Mouse (Mus musculus) hindbrain, embryonic 16.5 days (tissue): ENCODE data around the gene Sirt3. TPM values are rescaled to one million over a fixed set of nuclear protein-coding genes. Genes with fewer than 3 reads are reported as not detected.

Experiments used
- ATAC-seq: fragments of 200-750 bp; cut with Nextera tagmentation; 2 replicates; pipeline ENCODE4 v1.8.0; 2017; ENCODE audit warnings: moderate TSS enrichment, moderate library complexity
- H3K27ac ChIP-seq: fragments of 300-500 bp; sonication (generic); 2 replicates; pipeline ENCODE4 v1.5.1; 2014; ENCODE audit warnings: low read depth, mild to moderate bottlenecking, control low read depth, low read length, moderate library complexity
- H3K27me3 ChIP-seq: fragments of 300-500 bp; sonication (generic); replicated peaks from 2 replicates; pipeline ENCODE4 v1.6.1; 2014; ENCODE audit warnings: low read length; ENCODE audit not compliant: control insufficient read depth, insufficient read depth
- H3K36me3 ChIP-seq: fragments of 300-500 bp; sonication (generic); 2 replicates; pipeline ENCODE4 v1.6.1; 2014; ENCODE audit warnings: mild to moderate bottlenecking, low read length, moderate library complexity, mixed read lengths; ENCODE audit not compliant: control insufficient read depth, insufficient read depth
- H3K4me1 ChIP-seq: fragments of 300-500 bp; sonication (generic); 2 replicates; pipeline ENCODE4 v1.6.1; 2014; ENCODE audit warnings: low read depth, low read length; ENCODE audit not compliant: control insufficient read depth, insufficient read depth
- H3K4me2 ChIP-seq: fragments of 300-500 bp; sonication (generic); 2 replicates; pipeline ENCODE4 v1.6.1; 2014; ENCODE audit warnings: mild to moderate bottlenecking, low read length, control low read depth, moderate library complexity
- H3K4me3 ChIP-seq: fragments of 300-500 bp; sonication (generic); 2 replicates; pipeline ENCODE4 v1.5.1; 2014; ENCODE audit warnings: mild to moderate bottlenecking, low read length, control low read depth, moderate library complexity
- H3K9ac ChIP-seq: fragments of 300-500 bp; sonication (generic); 2 replicates; pipeline ENCODE4 v1.6.1; 2014; ENCODE audit warnings: low read depth, mild to moderate bottlenecking, control low read depth, low read length, moderate library complexity
- H3K9me3 ChIP-seq: fragments of 300-500 bp; sonication (generic); 2 replicates; pipeline ENCODE4 v1.6.1; 2014; ENCODE audit warnings: mild to moderate bottlenecking, low read length, moderate library complexity; ENCODE audit not compliant: control insufficient read depth
- WGBS: fragments of 180-500 bp; shearing (Covaris S2); extraction: QIAGEN DNeasy Blood & Tissue Kit; methylation state at CpG from one replicate; pipeline ENCODE4 v1.1.7; 2014; 5-methylcytosine and 5-hydroxymethylcytosine counted together
- polyA plus RNA-seq: library from polyadenylated mRNA; unstranded; fragments of >200 nt; fragmentation: Nextera tagmentation; extraction: Ambion mirVana; gene quantifications from 2 replicates; pipeline ENCODE4 v1.2.1, GENCODE M21; 2015

Gene Sirt3
- polyA plus RNA-seq, 1 experiment from 2014 or later, result 70.6 TPM

- 92% methylated on average over 4 of the region's 4 CpGs for WGBS
- no peak overlapping the region for H3K9ac ChIP-seq
- no peak overlapping the region for H3K27ac ChIP-seq
- H3K9me3 ChIP-seq, result no peaks in the 10 kb centered on the region
- ATAC-seq, result no peak
- no peaks in the 10 kb centered on the region for H3K27me3 ChIP-seq
- no peak overlapping the region for H3K4me2 ChIP-seq
- no peak overlapping the region for H3K4me3 ChIP-seq
- H3K4me1 ChIP-seq, result no peaks in the 10 kb centered on the region
- no peaks in the 10 kb centered on the region for H3K36me3 ChIP-seq
Measured at GRCm38 (mm10) chr7:140833341-140833740, 48.8 kb downstream of the Sirt3 start.

DNA sequence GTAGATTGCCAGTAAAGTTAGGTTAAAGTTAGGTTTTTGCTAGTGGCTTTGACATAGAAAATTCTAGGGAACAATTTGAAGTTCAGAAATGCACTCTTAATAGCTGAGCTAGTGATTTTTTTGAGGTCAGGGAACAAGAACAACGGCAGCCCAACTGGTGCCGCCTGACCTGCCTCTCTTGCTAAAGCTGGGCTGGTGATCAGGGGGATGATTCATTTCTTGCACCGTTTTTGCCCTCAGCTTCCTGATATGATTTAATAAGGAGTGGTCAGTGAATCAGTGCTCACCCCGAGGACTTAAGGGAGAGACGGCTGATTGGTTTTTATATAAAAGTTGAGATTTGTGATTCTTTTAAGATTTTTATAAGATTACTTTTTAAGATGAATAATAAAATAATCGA lies 50.7 kb downstream of the Sirt3 start:
- ATAC-seq, result no peak
- WGBS, result 71% methylated on average over 6 of the region's 6 CpGs
- no peak overlapping the region for H3K27ac ChIP-seq
- no peak overlapping the region for H3K4me3 ChIP-seq
- no peaks in the 10 kb centered on the region for H3K9me3 ChIP-seq
- no peaks in the 10 kb centered on the region for H3K36me3 ChIP-seq
- no peak overlapping the region for H3K9ac ChIP-seq
- H3K27me3 ChIP-seq, result no peaks in the 10 kb centered on the region
- no peaks in the 10 kb centered on the region for H3K4me1 ChIP-seq
- no peak overlapping the region for H3K4me2 ChIP-seq

GRCm38 (mm10) chr7:140828171-140828881 lies 53.8 kb downstream of the Sirt3 start:
- Histone ChIP-seq H3K36me3 (no peaks in the 10 kb centered on the region), H3K4me3 (no peak overlapping the region), H3K9me3 (no peaks in the 10 kb centered on the region), H3K9ac (no peak overlapping the region), H3K27ac (no peak overlapping the region), H3K4me2 (no peak overlapping the region), H3K4me1 (no peaks in the 10 kb centered on the region), H3K27me3 (no peaks in the 10 kb centered on the region)
- WGBS, result 36% methylated on average over 8 of the region's 8 CpGs
- ATAC-seq, result peak; percentile 80; the same call in 1 of the 2 replicates

GRCm38 (mm10) chr7:140822731-140823130 lies 59.4 kb downstream of the Sirt3 start:
- H3K9ac ChIP-seq, result no peak overlapping the region
- no peak for ATAC-seq
- no peaks in the 10 kb centered on the region for H3K36me3 ChIP-seq
- H3K4me1 ChIP-seq, result peaks cover 6% of the 10 kb centered on the region
- no peaks in the 10 kb centered on the region for H3K9me3 ChIP-seq
- no peak overlapping the region for H3K4me2 ChIP-seq
- no peaks in the 10 kb centered on the region for H3K27me3 ChIP-seq
- no peak overlapping the region for H3K27ac ChIP-seq
- H3K4me3 ChIP-seq, result no peak overlapping the region
- 89% methylated on average over 4 of the region's 4 CpGs for WGBS

DNA sequence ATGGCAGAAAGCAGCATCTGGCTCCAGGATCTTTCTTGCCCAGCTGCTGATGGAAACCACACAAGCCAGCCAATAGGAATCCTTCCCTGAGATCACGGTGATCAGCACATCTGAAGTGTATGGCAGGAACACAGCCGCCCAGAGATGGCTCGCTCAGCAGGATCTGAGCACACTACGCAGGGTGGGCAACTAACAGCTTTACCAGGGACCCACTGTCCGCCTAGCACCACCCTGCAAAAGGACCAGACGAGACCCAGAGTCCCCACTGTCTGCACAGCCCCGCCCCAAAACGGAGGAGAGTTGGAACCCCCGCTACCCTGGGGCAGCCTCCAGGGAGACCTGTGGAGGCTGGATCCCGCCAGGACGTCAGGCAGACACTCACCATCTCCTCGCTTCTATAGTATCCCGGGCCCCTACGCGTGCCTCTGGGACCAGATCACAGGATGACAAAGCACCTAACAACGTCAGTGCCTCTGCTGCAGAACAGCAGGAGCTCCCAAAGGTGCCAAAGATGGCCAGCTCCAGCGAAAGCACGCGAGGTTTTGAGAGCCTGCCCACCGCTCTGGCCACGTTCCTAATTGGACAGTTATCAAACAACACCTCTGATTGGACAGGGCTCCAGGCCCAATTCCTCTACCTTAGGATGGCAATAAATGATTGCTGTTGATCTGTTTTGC lies 60.3 kb downstream of the Sirt3 start, which contains the start of gene Zfp941:
Gene Zfp941 (minus strand): TSS at position 526 of the 677 bp plus-strand sequence.
- WGBS, result 4% methylated on average over 21 of the region's 21 CpGs

GRCm38 (mm10) chr7:140821305-140821652 lies 60.8 kb downstream of the Sirt3 start:
- Histone ChIP-seq H3K27ac (peak overlapping the region; percentile 89), H3K9ac (peak overlapping the region; percentile 74), H3K4me2 (peak overlapping the region; percentile 57), H3K9me3 (no peaks in the 10 kb centered on the region), H3K27me3 (no peaks in the 10 kb centered on the region), H3K36me3 (no peaks in the 10 kb centered on the region), H3K4me1 (peaks cover 9% of the 10 kb centered on the region), H3K4me3 (peak overlapping the region; percentile 67)
- peak; percentile 52 for ATAC-seq
- WGBS, result 40% methylated on average over 5 of the region's 5 CpGs

More for the DNA sequence above, 60.3 kb downstream of the Sirt3 start, which contains the start of gene Zfp941:
- H3K27me3 ChIP-seq, result no peaks in the 10 kb centered on the region
- peak within 1 kb of the TSS; percentile 67 for H3K4me3 ChIP-seq
- no peaks in the 10 kb centered on the region for H3K36me3 ChIP-seq
- H3K9ac ChIP-seq, result peak within 1 kb of the TSS; percentile 74
- peak; percentile 89 for ATAC-seq
- H3K27ac ChIP-seq, result peak within 1 kb of the TSS; percentile 89
- peak within 1 kb of the TSS; percentile 57 for H3K4me2 ChIP-seq
- peaks cover 9% of the 10 kb centered on the region for H3K4me1 ChIP-seq
- H3K9me3 ChIP-seq, result no peaks in the 10 kb centered on the region

DNA sequence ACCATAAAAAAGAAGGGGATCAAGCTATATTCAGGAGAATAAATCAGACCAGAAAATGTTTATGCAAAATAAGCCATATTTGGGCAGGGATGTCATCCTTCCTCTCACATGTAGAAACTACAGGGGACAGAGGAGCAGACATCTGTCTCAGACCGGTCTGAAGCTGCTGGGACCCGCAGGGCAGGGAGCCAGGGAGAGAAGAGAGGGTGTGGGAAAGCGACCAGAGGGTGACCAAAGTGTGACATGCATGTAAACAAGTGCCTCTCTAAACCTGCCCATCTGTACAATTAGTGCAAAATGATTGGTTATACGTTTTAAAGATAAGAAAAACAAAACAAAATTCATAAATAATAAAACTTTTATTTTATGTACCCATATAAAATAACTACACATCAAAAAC lies 61.9 kb downstream of the Sirt3 start:
- Histone ChIP-seq H3K9ac (no peak overlapping the region), H3K27me3 (no peaks in the 10 kb centered on the region), H3K36me3 (no peaks in the 10 kb centered on the region), H3K4me3 (no peak overlapping the region), H3K4me2 (peak overlapping the region; percentile 39), H3K9me3 (no peaks in the 10 kb centered on the region), H3K4me1 (peaks cover 9% of the 10 kb centered on the region), H3K27ac (no peak overlapping the region)
- 37% methylated on average over 4 of the region's 4 CpGs for WGBS
- ATAC-seq, result 0 out of 2 replicates have a peak, but pooled peaks have one; percentile 29

Other genes with a start within 250 kb of the Sirt3 start
- not detected in 2 replicates for gene Olfr53, start 235.9 kb downstream of the Sirt3 start, polyA plus RNA-seq
- 0.05 TPM in 1 of 2 replicates, not detected in the other for gene Olfr539, start 222.4 kb downstream of the Sirt3 start, polyA plus RNA-seq
- gene Olfr45, start 200.4 kb downstream of the Sirt3 start, polyA plus RNA-seq, result not detected in 2 replicates
- not detected in 2 replicates for gene Olfr541, start 185.0 kb downstream of the Sirt3 start, polyA plus RNA-seq
- not detected in 2 replicates for gene Cyp2e1, start 118.6 kb downstream of the Sirt3 start, polyA plus RNA-seq
- 0.60 and 0.89 TPM in 2 replicates for gene Syce1, start 94.5 kb downstream of the Sirt3 start, polyA plus RNA-seq
- gene Zfp941, start 60.1 kb downstream of the Sirt3 start, polyA plus RNA-seq, result 28.8 and 32.3 TPM in 2 replicates
- gene Urah, start 47.3 kb downstream of the Sirt3 start, polyA plus RNA-seq, result not detected in 2 replicates
- not detected in 2 replicates for gene Scgb1c1, start 36.8 kb downstream of the Sirt3 start, polyA plus RNA-seq
- gene Odf3, start 34.5 kb downstream of the Sirt3 start, polyA plus RNA-seq, result 0.21 and 0.29 TPM in 2 replicates
- 0.19 TPM in 1 of 2 replicates, not detected in the other for gene Gm45785, start 26.0 kb downstream of the Sirt3 start, polyA plus RNA-seq
- 110 and 112 TPM in 2 replicates for gene Ric8a, start 25.4 kb downstream of the Sirt3 start, polyA plus RNA-seq
- gene Bet1l, start 24.7 kb downstream of the Sirt3 start, polyA plus RNA-seq, result 37.5 and 47.5 TPM in 2 replicates
- gene Psmd13, start 341 bp downstream of the Sirt3 start, polyA plus RNA-seq, result 259 and 260 TPM in 2 replicates
- gene Cox8b, start 18.1 kb upstream of the Sirt3 start, polyA plus RNA-seq, result 2.0 TPM in 1 of 2 replicates, not detected in the other
- 0.65 and 0.75 TPM in 2 replicates for gene Nlrp6, start 38.6 kb upstream of the Sirt3 start, polyA plus RNA-seq
- 8.3 and 10.4 TPM in 2 replicates for gene Pgghg, start 59.1 kb upstream of the Sirt3 start, polyA plus RNA-seq
- 0.49 and 1.7 TPM in 2 replicates for gene Ifitm5, start 68.0 kb upstream of the Sirt3 start, polyA plus RNA-seq
- gene Gm45717, start 73.6 kb upstream of the Sirt3 start, polyA plus RNA-seq, result not detected in 2 replicates
- gene Ifitm2, start 73.7 kb upstream of the Sirt3 start, polyA plus RNA-seq, result 182 and 202 TPM in 2 replicates
- gene Ifitm1, start 84.9 kb upstream of the Sirt3 start, polyA plus RNA-seq, result 15.2 and 19.4 TPM in 2 replicates
- gene Ifitm3, start 128.5 kb upstream of the Sirt3 start, polyA plus RNA-seq, result 41.2 and 43.1 TPM in 2 replicates
- gene Ifitm6, start 135.6 kb upstream of the Sirt3 start, polyA plus RNA-seq, result 0.83 and 1.3 TPM in 2 replicates
- gene Gm17387, start 146.8 kb upstream of the Sirt3 start, polyA plus RNA-seq, result not detected in 2 replicates
- 53.3 and 55.0 TPM in 2 replicates for gene B4galnt4, start 178.8 kb upstream of the Sirt3 start, polyA plus RNA-seq
- 0.31 and 0.32 TPM in 2 replicates for gene Pkp3, start 195.9 kb upstream of the Sirt3 start, polyA plus RNA-seq
- 3.2 and 3.3 TPM in 2 replicates for gene Sigirr, start 218.3 kb upstream of the Sirt3 start, polyA plus RNA-seq
- 0.49 and 0.80 TPM in 2 replicates for gene Ano9, start 235.5 kb upstream of the Sirt3 start, polyA plus RNA-seq
- 82.8 and 95.8 TPM in 2 replicates for gene Ptdss2, start 240.1 kb upstream of the Sirt3 start, polyA plus RNA-seq